Mouse (Mus musculus) limb, embryonic 13.5 days (tissue): ENCODE data around the gene Rhot1. TPM values are rescaled to one million over a fixed set of nuclear protein-coding genes. Genes with fewer than 3 reads are reported as not detected.

Experiments
- ATAC-seq: fragments of 200-750 bp; cut with Nextera tagmentation; 2 replicates; pipeline ENCODE4 v1.8.0; 2017; ENCODE audit warnings: low read depth, moderate number of reproducible peaks, moderate TSS enrichment; ENCODE audit not compliant: low FRiP score
- H3K27ac ChIP-seq: fragments of 300-500 bp; sonication (generic); 2 replicates; pipeline ENCODE4 v1.5.1; 2015; ENCODE audit warnings: inconsistent platforms, mild to moderate bottlenecking, moderate library complexity
- H3K27me3 ChIP-seq: fragments of 300-500 bp; sonication (generic); 2 replicates; pipeline ENCODE4 v1.6.1; 2015; ENCODE audit warnings: mild to moderate bottlenecking, inconsistent platforms
- H3K36me3 ChIP-seq: fragments of 300-500 bp; sonication (generic); 2 replicates; pipeline ENCODE4 v1.6.1; 2015; ENCODE audit warnings: inconsistent platforms, mild to moderate bottlenecking, moderate library complexity
- H3K4me1 ChIP-seq: fragments of 300-500 bp; sonication (generic); 2 replicates; pipeline ENCODE4 v1.6.1; 2015; ENCODE audit warnings: inconsistent platforms
- H3K4me2 ChIP-seq: fragments of 300-500 bp; sonication (generic); replicated peaks from 2 replicates; pipeline ENCODE4 v1.6.1; 2015; ENCODE audit warnings: inconsistent platforms, mild to moderate bottlenecking, moderate library complexity
- H3K4me3 ChIP-seq: fragments of 300-500 bp; sonication (generic); 2 replicates; pipeline ENCODE4 v1.5.1; 2015; ENCODE audit warnings: moderate library complexity, mild to moderate bottlenecking, inconsistent platforms
- H3K9ac ChIP-seq: fragments of 300-500 bp; sonication (generic); 2 replicates; pipeline ENCODE4 v1.6.1; 2015; ENCODE audit warnings: mild to moderate bottlenecking, inconsistent platforms
- H3K9me3 ChIP-seq: fragments of 300-500 bp; sonication (generic); 2 replicates; pipeline ENCODE4 v1.6.1; 2016; ENCODE audit warnings: inconsistent platforms
- WGBS: fragments of 180-500 bp; shearing (Covaris S2); methylation state at CpG from one replicate; pipeline ENCODE4 v1.1.7; 2015; 5-methylcytosine and 5-hydroxymethylcytosine counted together
- polyA plus RNA-seq: library from polyadenylated mRNA; unstranded; fragments of >200 nt; fragmentation: Nextera tagmentation; extraction: Ambion mirVana; gene quantifications from 2 replicates; pipeline ENCODE4 v1.2.1, GENCODE M21; 2015

The Rhot1 gene
- polyA plus RNA-seq, 1 experiment from 2014 or later, result 55.8 TPM

- ATAC-seq, result no peak
- Histone ChIP-seq H3K27me3 (peaks cover 4% of the 10 kb centered on the region; the same call in 1 of the 2 replicates), H3K9me3 (no peaks in the 10 kb centered on the region), H3K4me2 (no peak overlapping the region), H3K27ac (no peak overlapping the region), H3K36me3 (no peaks in the 10 kb centered on the region), H3K9ac (no peak overlapping the region), H3K4me3 (no peak overlapping the region), H3K4me1 (no peaks in the 10 kb centered on the region)
- WGBS, result 23% methylated on average over 2 of the region's 2 CpGs
These were observed 103.2 kb downstream of the Rhot1 start for GRCm38 (mm10) chr11:80312049-80312448.

- Histone ChIP-seq H3K4me2 (no peak overlapping the region), H3K4me3 (no peak overlapping the region), H3K9ac (no peak overlapping the region), H3K4me1 (no peaks in the 10 kb centered on the region), H3K27ac (no peak overlapping the region), H3K36me3 (no peaks in the 10 kb centered on the region), H3K27me3 (peaks cover 4% of the 10 kb centered on the region; the same call in 1 of the 2 replicates), H3K9me3 (no peaks in the 10 kb centered on the region)
- 3% methylated on average over 6 of the region's 6 CpGs for WGBS
- no peak for ATAC-seq
These were observed 103.7 kb downstream of the Rhot1 start for GRCm38 (mm10) chr11:80312565-80312964.

DNA sequence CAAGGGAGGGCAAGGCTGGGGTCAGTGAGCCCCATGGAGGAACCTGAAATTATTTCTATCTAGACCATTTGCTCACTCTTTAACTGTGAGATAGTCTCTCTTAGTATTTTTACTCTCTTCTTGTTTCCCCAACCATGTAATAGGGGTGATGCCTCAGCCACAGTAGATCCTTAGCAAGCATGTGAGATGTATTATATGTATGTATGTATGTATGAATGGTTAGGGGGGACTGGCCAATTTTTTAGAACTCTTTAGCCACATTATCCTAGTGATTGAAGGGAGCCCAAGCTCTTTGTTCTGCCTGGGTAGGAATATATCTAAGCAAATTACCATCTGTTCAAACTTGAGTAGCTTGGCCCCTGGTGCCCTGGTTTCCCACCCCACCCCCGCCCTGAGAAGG lies 104.6 kb downstream of the Rhot1 start:
- Histone ChIP-seq H3K36me3 (no peaks in the 10 kb centered on the region), H3K27ac (no peak overlapping the region), H3K27me3 (peaks cover 4% of the 10 kb centered on the region; the same call in 1 of the 2 replicates), H3K9ac (no peak overlapping the region), H3K9me3 (no peaks in the 10 kb centered on the region), H3K4me2 (no peak overlapping the region), H3K4me3 (no peak overlapping the region), H3K4me1 (no peaks in the 10 kb centered on the region)
- WGBS, result 83% methylated on average over 1 of the region's 1 CpGs
- ATAC-seq, result no peak

- no peak overlapping the region for H3K4me3 ChIP-seq
- 74% methylated on average over 4 of the region's 4 CpGs for WGBS
- ATAC-seq, result no peak
- H3K27me3 ChIP-seq, result peaks cover 4% of the 10 kb centered on the region; the same call in 1 of the 2 replicates
- H3K4me2 ChIP-seq, result no peak overlapping the region
- H3K9me3 ChIP-seq, result no peaks in the 10 kb centered on the region
- no peaks in the 10 kb centered on the region for H3K36me3 ChIP-seq
- H3K27ac ChIP-seq, result no peak overlapping the region
- no peak overlapping the region for H3K9ac ChIP-seq
- H3K4me1 ChIP-seq, result no peaks in the 10 kb centered on the region
These were observed 105.1 kb downstream of the Rhot1 start for GRCm38 (mm10) chr11:80313944-80314343.

GRCm38 (mm10) chr11:80315743-80316639 lies 107.2 kb downstream of the Rhot1 start:
- WGBS, result 65% methylated on average over 10 of the region's 10 CpGs
- H3K27ac ChIP-seq, result no peak overlapping the region
- no peak for ATAC-seq
- no peaks in the 10 kb centered on the region for H3K9me3 ChIP-seq
- no peak overlapping the region for H3K4me2 ChIP-seq
- no peaks in the 10 kb centered on the region for H3K4me1 ChIP-seq
- H3K27me3 ChIP-seq, result peaks cover 4% of the 10 kb centered on the region; the same call in 1 of the 2 replicates
- H3K9ac ChIP-seq, result no peak overlapping the region
- no peaks in the 10 kb centered on the region for H3K36me3 ChIP-seq
- no peak overlapping the region for H3K4me3 ChIP-seq

Other genes with a start within 250 kb of the Rhot1 start
- 57.9 and 64.0 TPM in 2 replicates for gene Utp6, start 246.6 kb upstream of the Rhot1 start, polyA plus RNA-seq
- 24.5 and 24.9 TPM in 2 replicates for gene Suz12, start 215.9 kb upstream of the Rhot1 start, polyA plus RNA-seq
- gene Crlf3, start 128.0 kb upstream of the Rhot1 start, polyA plus RNA-seq, result 51.3 and 55.3 TPM in 2 replicates
- 13.3 and 14.1 TPM in 2 replicates for gene Atad5, start 119.6 kb upstream of the Rhot1 start, polyA plus RNA-seq
- 31.2 and 34.2 TPM in 2 replicates for gene Tefm, start 66.8 kb upstream of the Rhot1 start, polyA plus RNA-seq
- 1.3 and 1.6 TPM in 2 replicates for gene Adap2, start 54.9 kb upstream of the Rhot1 start, polyA plus RNA-seq
- 7.5 and 7.6 TPM in 2 replicates for gene Rnf135, start 25.2 kb upstream of the Rhot1 start, polyA plus RNA-seq
- 3.5 and 3.8 TPM in 2 replicates for gene Rhbdl3, start 91.9 kb downstream of the Rhot1 start, polyA plus RNA-seq
- 25.8 and 27.0 TPM in 2 replicates for gene 5730455P16Rik, start 169.0 kb downstream of the Rhot1 start, polyA plus RNA-seq
- gene Zfp207, start 174.3 kb downstream of the Rhot1 start, polyA plus RNA-seq, result 253 and 263 TPM in 2 replicates
- gene Psmd11, start 219.6 kb downstream of the Rhot1 start, polyA plus RNA-seq, result 332 and 353 TPM in 2 replicates